Mouse (Mus musculus) left cerebral cortex, postnatal 36 days (tissue): ENCODE results near the gene Fry. TPM values are rescaled to one million over a fixed set of nuclear protein-coding genes. Genes with fewer than 3 reads are reported as not detected.
A peak's percentile ranks its signal among the peaks of the same experiment; 100 is the strongest.

Source experiments
- DNase-seq, 2 experiments: peaks; one replicate each; pipeline ENCODE4 v3.0.0; 2021 to 2022; ENCODE audit warnings: low spot score in 2 of 2, mixed read lengths in 1 of 2
- intact Hi-C: fragments of 180-260 bp; cut with DNase I; formaldehyde crosslinking; loops from one replicate; pipeline ENCODE4 v1.15.1; 2025
- total RNA-seq, 2 experiments: library from RNA; stranded (reverse); gene quantifications; 2 replicates each; pipeline ENCODE4 v1.2.3; 2021

The Fry gene
- total RNA-seq, 2 experiments from 2014 or later, result 166 to 217 TPM

DNA sequence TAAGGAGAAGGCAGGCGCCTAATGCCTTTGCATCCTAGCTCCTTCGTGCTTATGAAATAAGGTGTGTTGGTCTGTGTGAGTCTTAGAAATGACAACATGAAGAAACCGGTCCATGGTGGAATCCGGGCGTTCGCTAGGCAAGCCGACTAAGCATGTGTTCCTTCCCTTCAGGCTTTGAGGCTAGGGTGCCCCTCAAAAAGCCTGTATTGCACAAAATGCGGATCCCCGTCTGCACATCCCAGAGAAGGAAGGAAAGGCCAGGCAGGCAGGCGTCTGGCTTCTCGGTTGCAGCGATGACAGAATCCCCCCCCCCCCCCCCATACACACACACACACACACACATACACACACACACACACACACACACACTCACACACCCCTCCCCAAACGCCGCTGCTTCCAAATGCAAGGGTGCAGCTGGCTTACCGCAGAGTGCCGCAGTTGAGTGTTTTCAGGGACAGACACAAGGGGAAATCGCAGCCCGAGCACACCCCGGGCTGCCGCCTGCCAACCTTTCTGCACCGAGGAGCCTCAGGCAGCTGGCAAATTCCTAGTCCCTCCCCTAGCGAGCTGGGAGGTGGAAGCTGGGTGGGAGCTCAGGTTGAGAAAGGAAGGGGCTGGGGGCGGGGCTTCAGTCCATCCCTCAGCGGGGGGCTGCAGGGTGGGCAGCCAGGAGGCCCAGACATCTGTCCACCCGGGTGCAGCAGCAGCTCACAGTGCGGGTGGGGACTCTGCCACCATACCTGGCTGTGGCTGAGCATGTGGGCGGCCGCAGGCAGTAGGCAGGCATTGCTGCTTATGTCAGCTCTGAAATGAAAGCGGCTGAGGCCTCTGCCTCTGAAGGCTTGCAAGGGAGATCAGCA lies 141.0 kb downstream of the Fry start:
- peak; percentile 82 to 86 for DNase-seq
- intact Hi-C loops, result loop anchor here (5.0 kb wide), 1 partner anchor 93 kb away; no protein-coding TSS in a partner anchor

DNA sequence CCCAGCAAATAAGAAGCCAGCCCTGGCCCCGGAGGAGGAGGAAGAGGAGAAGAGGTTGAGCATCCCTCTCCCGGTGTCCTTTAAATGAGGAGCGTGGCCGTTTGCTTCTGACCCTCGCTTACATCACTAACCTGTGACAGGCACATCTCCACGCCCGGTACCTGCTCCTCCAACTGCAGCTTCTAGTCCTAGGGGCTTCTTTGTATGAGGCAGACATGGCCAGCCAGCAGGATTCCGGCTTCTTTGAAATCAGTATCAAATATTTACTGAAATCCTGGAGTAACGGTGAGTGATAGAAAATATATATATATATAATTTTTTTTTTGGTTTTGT lies 141.6 kb downstream of the Fry start:
- DNase-seq, result no peak
- intact Hi-C loops, result loop anchor here (5.0 kb wide), 1 partner anchor 92 kb away; no protein-coding TSS in a partner anchor

DNA sequence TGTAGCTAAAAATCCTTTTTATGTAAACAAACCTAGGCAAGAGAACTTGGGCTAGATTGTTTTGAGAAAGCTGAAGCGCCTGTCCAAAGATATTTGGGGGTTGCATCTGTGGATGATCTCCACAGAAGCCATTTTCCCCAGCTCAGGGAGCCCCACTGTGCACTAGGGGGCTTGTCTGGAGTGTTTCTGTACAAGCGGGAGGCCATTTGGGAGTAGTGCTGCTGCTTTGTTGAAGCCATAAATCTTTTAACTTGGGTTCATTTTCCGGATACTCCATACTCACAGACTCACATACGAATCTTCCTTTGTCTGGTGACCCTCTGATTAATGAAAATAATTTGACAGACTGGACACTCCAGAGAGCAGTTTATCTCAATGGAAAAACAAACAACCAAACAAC lies 142.9 kb downstream of the Fry start:
- no peak for DNase-seq
- intact Hi-C loops, result loop anchor here (5.0 kb wide), 1 partner anchor 91 kb away; no protein-coding TSS in a partner anchor

DNA sequence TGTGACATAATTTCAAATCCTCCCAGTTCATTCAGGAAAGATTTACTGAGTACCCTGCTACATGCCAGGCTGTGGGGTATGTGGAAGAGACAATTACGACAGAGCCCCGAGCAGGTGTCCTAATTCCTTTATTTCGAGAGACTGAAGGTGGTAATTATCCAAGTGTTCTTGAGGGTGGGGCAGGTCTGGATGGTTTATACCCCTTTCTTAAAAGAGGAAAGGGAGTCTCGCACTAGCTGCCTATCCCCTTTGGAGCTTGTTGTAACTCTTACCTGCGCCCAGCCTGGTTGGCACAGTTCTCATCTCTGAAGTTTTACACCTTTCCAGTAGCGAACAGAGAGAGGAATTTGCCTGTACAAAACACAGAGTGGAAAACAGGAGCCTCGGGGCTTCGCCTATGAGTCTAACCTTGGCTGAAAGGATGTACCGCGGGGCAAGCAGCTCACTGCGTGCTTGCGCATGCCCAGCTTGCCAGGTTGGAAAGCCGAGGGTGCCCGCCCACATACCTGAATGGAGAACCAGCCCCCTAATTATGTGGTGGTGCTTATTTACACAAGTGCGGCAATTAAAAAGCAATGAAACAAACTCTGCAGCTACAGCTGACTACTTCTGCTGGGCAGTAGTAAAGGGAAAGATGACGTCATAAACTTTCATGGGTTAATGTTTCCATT lies 143.7 kb downstream of the Fry start:
- peak; percentile 35 to 41 for DNase-seq
- intact Hi-C loops, result loop anchor here (5.0 kb wide), 1 partner anchor 90 kb away; no protein-coding TSS in a partner anchor

DNA sequence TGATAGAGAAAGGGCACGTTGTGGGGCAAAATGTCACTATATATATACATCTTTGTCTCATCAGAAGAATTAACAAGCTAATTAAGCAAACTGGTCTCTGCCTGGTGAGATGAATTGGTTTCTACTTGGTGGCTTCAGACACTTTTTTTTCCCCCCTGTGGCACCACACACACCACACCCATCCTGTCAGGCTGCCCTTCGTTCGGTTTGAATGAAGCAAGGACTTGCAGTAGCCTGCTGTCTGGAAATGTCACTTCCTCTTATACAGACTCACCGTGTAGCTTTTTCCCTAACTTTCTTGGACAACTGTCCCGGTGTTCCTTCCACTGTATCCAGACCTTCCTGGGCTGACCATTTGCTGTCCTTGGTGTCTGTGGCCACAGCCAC lies 144.3 kb downstream of the Fry start:
- intact Hi-C loops, result loop anchor here (5.0 kb wide), 1 partner anchor 90 kb away; no protein-coding TSS in a partner anchor
- DNase-seq, result no peak

DNA sequence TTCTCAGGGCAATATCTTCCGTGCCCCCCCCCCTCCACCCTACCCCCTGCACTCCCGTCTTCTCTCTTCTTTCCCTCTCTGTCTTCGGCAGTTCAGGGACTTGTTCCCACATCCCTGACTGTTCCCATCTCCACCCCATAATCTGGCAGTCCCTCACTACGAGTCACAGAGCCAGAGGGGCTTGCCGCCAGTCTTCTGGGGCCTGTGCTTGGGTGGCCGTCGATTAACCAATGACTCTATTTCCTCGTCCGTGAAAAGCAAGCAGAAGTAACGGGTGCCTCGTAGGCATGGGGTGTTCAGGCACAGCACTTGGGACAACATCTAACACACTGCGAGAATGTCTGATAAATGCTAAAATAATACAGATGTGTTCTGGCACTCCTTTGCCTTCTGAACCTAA lies 144.7 kb downstream of the Fry start:
- DNase-seq, result no peak
- intact Hi-C loops, result loop anchor here (5.0 kb wide), 1 partner anchor 89 kb away; no protein-coding TSS in a partner anchor

DNA sequence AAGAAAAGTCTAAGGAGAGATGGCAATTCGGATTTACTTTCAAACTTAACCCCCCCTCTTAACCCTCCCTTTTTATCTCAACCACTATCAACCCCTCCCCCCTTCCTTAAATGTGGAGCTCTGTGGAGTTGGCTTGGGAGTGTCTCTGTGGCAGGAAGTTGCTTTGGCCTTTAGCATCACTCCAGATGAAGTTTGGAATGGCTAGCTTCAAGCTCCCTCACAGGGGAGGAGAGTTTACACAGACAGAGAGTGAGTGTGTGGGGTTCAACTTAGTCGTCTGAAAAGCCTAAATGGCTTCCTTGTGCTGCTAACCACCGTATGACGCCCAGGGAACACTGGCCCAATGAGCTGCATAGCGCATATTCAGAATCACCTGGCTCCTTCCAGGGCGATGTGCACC lies 145.2 kb downstream of the Fry start:
- intact Hi-C loops, result loop anchor here (5.0 kb wide), 1 partner anchor 89 kb away; no protein-coding TSS in a partner anchor
- no peak for DNase-seq

DNA sequence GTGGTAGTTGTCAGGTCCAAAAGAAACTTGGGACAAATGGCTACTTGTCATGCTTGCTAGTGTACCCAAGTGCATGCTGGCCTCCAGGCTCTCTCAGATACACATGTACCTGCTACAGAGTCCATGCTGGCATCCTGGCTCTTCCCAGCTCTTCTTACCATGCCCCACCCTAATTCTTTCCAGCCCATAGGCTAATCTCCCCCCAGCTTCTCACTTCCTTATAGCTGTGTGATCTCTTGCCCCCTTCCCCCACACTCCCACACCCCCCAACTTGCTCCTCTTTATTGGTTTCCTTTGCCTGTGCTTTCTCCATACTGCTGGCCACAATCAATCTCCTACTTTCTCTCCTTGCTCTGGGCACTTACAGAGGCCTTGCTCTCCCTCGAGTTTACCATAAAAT lies 146.6 kb downstream of the Fry start:
- intact Hi-C loops, result no loop called here
- DNase-seq, result no peak

DNA sequence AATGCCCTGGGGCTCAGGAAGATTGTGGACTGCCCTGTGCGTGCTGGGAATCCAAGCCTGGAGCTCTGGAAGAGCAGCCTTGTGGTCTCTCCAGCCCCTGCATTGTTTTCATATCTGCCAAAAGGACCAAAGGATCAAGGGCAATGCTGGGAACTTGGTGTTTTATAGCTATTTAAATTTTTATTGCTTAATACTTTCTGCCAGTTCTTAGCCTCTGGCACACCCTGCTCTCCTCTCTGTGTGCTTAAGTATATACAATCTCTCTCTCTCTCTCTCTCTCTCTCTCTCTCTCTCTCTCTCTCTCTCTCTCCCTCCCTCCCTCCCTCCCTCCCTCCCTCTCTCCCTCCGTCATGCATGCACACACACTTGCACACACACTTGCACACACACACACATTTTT lies 147.5 kb downstream of the Fry start:
- no peak for DNase-seq
- intact Hi-C loops, result no loop called here

DNA sequence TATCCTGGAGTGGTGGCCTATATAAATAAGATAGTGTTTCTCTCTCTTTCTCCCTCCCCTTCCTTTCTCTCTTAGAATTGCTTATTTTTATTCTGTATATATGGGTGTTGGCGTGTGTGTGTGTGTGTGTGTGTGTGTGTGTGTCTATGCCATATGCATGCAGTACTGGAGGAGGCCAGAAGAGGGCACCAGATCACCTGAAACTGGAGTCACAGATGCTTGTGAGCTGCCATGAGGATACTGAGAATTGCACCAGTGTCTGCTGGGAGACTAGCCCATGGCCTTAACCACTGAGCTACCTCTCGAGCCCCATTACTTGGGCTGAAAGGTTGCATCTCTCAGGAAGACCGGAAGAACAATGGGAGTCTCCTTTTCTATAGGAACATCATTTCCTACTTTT lies 149.8 kb downstream of the Fry start:
- intact Hi-C loops, result no loop called here
- no peak for DNase-seq

DNA sequence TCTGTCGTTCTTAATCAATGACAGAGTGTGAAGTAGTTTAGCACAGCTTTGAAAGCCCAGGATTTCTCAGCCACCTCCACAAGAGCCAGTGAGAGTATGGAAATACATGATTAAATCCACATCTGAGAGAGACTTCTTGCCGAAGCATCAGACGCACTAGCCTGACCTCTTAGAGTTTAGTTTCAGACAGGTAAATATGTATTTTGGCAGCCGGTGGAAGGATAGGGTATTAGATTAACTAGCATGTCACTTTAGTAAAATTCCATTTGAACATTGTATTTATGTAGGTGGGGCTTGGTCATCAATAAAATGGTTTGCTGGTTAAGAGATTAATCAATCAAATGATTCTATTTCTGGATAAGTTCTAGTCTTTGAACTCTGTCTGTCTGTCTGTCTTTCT lies 152.0 kb downstream of the Fry start:
- intact Hi-C loops, result no loop called here
- DNase-seq, result no peak

DNA sequence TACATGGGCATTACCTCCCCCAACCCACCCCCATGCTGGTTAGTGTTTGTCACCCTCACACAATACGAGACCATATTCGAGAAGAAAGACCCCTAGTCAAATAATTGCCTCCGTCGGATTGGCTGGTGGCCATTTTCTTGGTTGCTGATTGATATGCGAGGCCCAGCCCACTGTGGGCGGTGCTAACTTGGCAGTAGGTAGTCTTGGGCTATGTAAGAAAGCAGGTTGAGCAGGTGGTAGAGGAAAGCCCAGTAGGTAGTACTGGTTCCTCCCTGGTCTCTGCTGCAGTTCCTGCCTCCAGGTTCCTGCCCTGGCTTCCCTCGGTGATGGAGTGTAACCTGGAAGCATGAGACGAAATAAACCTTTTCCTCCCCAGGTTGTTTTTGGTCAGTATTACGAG lies 153.7 kb downstream of the Fry start:
- intact Hi-C loops, result no loop called here
- no peak for DNase-seq

DNA sequence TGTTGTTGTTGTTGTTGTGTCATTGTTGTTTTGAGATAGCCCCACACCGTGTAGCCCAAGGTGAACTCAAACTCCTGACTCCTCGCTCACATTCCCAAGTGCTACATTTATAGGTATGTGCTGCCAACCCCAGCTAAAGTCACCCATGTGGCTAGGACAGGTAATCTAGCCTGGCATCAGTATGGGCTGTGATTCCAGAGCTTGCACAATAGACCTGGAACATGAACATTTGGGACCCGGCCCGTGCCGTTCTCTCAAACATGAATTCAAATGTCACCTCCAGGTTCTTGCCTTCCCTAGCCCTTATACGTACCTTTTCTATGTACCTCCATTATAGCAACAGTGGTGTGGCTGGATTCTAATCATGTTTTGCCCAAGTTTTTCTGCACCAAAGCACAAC lies 156.9 kb downstream of the Fry start:
- intact Hi-C loops, result no loop called here

DNA sequence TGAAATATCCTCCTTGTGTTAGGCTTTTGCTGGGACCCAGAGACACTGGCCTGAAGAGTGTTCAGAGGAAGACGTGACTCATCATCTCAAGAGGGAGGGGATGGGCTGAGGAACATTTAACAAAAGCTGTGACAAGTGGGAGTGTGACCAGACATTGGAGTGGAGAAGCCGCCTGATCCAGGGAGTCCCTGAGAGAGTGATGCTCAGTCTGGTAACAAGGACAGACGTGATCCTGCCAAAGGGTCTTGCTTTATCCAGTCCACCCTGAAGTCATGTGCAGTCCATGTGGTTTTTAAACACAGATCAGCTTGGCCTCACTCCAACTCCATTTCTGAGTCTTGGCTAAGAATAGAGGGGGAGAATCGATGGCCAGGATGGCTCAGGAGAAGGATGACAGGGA lies 158.2 kb downstream of the Fry start:
- intact Hi-C loops, result no loop called here
- DNase-seq, result peak; percentile 32 to 44

More for the DNA sequence above, 156.9 kb downstream of the Fry start:
- DNase-seq, result no peak

DNA sequence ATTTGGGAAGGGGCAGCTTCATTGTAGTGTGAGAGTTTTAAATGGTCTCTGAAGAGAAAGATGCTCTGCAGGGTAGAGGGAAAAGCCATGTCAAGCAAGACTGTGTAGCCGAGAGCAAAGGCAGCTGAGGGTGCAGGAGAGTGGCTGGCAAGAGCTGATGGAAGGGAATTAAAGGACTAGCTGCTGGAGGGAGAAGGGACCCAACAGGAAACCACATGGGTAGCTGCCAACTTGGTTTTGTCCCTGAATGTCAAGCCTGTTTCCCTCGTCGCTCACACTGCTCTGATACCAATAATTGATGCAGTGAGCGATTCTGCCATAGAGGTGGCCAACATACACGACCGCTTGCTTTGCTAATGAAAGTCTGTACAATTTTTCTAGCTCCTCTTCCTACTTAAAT lies 160.9 kb downstream of the Fry start:
- DNase-seq, result no peak
- intact Hi-C loops, result no loop called here

DNA sequence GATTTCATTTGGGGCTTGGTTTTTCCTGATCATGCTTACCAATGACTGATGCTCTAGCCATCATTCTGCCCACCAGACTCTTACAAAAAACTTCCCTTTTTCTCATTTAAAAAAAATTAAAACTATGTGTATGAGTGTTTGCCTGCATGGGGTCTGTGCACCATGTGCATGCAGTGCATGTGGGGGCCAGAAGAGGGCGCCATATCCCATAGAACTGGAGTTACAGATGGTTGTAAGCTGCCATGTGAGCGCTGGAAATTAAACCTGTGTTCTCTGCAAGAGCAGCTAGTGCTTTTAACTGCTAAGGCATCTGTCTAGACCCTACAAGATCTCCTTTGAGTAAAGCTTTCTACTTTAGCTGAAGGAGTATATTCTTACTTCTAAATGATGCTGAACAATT lies 162.6 kb downstream of the Fry start:
- intact Hi-C loops, result no loop called here
- DNase-seq, result no peak

DNA sequence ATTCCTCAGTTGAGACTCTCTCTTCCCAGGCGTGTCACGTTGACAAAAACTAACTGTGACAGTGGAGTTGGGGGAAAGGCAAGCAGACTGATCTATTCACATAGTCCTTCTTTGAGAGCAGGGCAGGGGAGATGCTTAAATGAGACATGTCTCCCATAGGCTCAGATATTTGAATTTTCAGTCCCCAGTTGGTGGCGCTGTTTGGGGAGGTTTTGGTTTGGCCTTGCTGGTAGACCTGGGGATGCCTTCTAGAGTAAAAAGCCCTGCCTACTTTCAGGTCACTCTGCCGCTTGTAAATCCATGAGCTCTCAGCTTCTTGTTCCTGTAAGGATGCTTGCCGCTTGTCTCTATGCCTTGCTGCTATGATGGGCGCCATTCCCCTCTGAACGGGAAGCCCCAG lies 163.6 kb downstream of the Fry start:
- no peak for DNase-seq
- intact Hi-C loops, result no loop called here

DNA sequence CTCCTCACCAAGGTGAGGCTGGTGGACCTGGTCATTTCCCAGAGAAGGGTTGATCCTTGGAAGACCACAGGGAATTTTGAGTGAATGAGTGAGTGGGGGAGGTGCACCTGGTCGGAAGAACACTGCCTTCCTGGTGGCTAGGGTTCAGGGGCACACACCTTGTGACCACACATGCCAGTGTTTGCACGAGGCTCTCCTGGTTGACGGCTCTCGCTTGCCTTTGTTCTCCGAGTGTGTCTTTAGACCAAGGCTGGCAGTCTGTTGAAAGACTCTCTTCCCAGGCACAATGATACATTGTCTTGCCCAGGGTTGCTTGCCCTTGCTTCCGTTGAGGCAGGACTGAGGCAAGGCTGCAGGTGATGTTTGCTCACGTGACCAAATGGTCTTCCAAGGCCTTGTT lies 169.5 kb downstream of the Fry start:
- no peak for DNase-seq
- intact Hi-C loops, result loop anchor here (5.0 kb wide), 1 partner anchor 56 kb away; no protein-coding TSS in a partner anchor

DNA sequence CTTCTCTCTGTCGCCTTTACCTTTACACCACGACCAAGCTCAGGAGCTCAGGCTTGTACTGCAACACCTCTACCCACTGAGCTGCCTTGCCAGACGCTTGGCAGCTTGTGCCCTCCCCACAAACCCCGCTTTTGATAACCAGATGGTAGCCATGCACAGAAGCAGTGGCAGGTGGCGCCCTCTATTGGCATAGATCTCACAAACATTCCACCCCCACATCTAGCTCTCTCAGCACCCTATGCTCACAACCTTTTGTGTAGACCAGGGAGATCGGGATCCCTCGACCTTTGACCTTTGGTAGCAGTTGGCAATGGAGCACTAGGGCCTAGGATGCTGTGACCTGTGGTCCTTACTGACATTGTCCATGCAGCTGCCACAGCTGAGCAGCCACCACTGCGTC lies 171.2 kb downstream of the Fry start:
- DNase-seq, result no peak
- intact Hi-C loops, result loop anchor here (5.0 kb wide), 1 partner anchor 57 kb away; no protein-coding TSS in a partner anchor

DNA sequence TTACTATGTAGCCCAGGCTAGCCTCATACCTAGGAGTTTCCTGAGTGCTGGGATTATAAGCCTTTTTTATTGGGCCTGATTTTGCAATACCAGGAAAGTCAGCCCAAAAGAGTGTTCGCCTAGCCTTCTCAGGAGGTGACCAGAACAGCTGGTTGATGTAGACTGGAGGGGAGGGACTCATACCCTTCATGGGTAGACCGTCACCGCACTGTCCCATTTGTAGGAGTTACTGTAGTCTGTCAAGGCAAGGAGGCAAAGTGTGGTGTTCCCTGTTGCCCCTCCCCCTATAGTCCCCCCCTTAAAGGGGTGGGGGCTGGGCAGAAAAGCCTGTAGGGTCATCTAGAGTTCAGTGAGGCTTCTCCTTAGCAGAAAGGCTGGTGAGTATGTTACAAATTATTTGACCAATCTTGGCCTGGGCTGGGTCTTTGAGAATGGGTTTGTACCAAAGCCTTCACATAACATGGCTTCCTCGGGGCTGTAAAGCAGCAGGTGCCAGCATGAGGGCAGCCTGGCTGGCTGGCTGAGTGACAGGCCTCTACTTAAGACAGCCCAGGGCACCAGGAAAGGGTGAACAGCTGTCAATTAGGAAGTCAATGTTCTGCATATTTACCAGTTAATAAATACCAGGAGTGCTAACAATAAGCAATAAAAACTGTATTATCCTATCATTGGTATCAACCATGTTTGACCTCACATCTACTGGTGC lies 172.2 kb downstream of the Fry start:
- intact Hi-C loops, result no loop called here
- DNase-seq, result no peak
